Mouse (Mus musculus): ENCODE data around the gene Clec12b. TPM values are rescaled to one million over a fixed set of nuclear protein-coding genes. Genes with fewer than 3 reads are reported as not detected.

Clec12b gene
- polyA plus RNA-seq (2012; rRNA removed) = 0.10 and 0.16 TPM in 2 replicates

DNA sequence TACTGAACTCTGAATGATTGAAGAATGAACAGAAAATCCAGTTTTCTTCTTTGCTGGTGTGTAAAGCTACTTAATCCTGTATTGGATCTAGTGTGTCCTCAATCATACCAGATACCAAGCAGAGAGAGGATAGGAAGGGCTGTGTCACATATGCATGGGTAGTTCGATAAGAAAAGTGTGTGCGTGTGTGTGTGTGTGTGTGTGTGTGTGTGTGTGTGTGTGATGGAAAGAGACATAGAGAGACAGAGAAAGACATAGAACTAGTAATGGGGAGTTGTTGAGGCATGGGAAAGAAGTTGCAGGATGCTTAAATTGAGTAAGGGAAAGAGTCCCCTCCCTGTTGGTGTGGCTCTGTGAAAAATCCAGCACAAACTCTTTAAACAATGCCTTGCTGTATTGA, at the start of gene Clec12b:
TSS of gene Clec12b (minus strand) at position 101 of the 400 bp plus-strand sequence.

DNA sequence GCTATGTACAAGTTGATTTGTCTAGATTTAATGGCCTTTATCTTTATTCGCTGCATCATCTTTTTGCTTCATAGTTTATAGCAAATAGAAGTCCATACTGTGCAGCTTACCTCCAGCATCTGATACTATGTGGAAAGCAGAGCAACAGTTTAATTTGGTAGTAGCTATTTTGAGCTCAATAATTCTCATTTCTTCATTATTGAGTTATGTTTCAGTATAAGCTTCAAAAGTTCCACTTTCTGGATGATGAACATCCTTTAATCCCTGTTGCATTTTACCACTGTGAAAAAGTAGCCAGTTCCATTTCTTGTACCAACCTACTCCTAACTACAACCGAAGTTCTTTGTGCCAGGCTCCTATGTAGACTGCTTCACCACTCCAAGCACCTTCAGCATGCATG, 22.9 kb upstream of the Clec12b start, which contains the start of gene Clec9a:
TSS of gene Clec9a (plus strand) at position 301 of the 400 bp plus-strand sequence.

DNA sequence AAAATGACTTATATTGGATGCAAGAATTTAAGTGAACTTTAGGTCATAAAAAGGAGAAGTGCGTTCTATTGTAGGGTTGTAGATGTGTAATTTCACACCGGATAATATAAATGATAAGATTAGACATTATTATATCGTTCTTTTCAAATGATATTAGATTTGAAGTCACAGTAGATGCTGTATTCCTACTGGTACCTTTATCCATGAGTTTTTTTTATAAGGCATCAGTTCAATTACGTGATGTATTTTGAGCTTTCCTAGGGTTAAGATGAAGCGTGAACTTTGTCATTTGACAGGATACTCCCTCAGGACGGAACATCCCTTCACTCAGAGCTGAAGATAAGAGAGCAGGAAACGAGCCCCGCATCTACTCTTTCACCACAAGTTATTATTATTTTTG, 11.3 kb upstream of the Clec12b start, which contains the start of gene Clec1b:
TSS of gene Clec1b (plus strand) at position 301 of the 400 bp plus-strand sequence.

DNA sequence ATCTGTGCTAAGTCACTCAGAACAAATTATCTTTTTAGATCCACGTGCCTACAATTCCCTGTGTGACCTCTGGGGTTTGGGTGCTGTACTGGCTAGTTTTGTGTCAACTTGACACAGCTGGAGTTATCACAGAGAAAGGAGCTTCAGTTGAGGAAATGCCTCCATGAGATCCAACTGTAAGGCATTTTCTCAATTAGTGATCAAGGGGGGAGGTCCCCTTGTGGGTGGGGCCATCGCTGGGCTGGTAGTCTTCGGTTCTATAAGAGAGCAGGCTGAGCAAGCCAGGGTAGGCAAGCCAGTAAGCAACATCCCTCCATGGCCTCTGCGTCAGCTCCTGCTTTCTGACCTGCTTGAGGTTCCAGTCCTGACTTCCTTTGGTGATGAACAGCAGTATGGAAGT, 43.3 kb downstream of the Clec12b start, which contains the start of gene Clec12a:
TSS of gene Clec12a (plus strand) at position 301 of the 400 bp plus-strand sequence.

DNA sequence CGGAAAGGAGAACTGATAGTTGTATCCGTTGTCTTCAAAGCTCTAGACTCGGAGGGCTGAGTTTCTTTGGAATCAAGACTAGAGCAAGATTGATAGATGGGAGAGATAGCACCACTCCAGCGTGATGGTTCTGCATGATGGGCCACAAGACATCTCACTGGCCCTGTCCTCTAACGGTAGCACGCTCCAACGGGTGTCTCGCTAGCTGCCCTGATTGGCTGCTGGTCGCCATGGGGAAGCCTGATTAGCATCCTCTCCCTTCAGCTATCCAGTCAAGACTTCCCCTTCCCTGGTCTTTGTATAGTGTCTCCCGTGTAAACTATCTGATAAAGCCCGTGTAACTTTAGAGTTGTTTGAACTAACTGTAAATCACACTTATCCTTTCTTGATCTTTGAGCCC, 54.1 kb downstream of the Clec12b start, which contains the start of gene 4922502D21Rik:
TSS of gene 4922502D21Rik (minus strand) at position 187 of the 400 bp plus-strand sequence.

Other genes starting within 250 kb of the Clec12b start
- 6.5 and 6.6 TPM in 2 replicates for gene Clec2d, start 205.3 kb downstream of the Clec12b start, polyA plus RNA-seq (2012; rRNA removed)
- gene Cd69, start 110.4 kb downstream of the Clec12b start, polyA plus RNA-seq (2012; rRNA removed) = not detected in 2 replicates
- not detected in 2 replicates for gene 4922502D21Rik, start 54.1 kb downstream of the Clec12b start, polyA plus RNA-seq (2012; rRNA removed)
- 1.0 and 1.2 TPM in 2 replicates for gene Clec12a, start 43.2 kb downstream of the Clec12b start, polyA plus RNA-seq (2012; rRNA removed)
- 0.19 and 0.28 TPM in 2 replicates for gene Clec1b, start 11.4 kb upstream of the Clec12b start, polyA plus RNA-seq (2012; rRNA removed)
- gene Clec9a, start 23.0 kb upstream of the Clec12b start, polyA plus RNA-seq (2012; rRNA removed) = 0.79 and 0.98 TPM in 2 replicates
- gene Clec1a, start 66.1 kb upstream of the Clec12b start, polyA plus RNA-seq (2012; rRNA removed) = 4.2 and 6.7 TPM in 2 replicates
- 0.03 and 0.25 TPM in 2 replicates for gene Olr1, start 121.3 kb upstream of the Clec12b start, polyA plus RNA-seq (2012; rRNA removed)
- gene Tmem52b, start 126.7 kb upstream of the Clec12b start, polyA plus RNA-seq (2012; rRNA removed) = not detected in 2 replicates
- gene Gabarapl1, start 147.3 kb upstream of the Clec12b start, polyA plus RNA-seq (2012; rRNA removed) = 88.1 and 93.4 TPM in 2 replicates
- gene Klre1, start 192.0 kb upstream of the Clec12b start, polyA plus RNA-seq (2012; rRNA removed) = 0.08 and 0.22 TPM in 2 replicates
- gene Klrd1, start 205.9 kb upstream of the Clec12b start, polyA plus RNA-seq (2012; rRNA removed) = not detected in 2 replicates
- gene Klrk1, start 238.0 kb upstream of the Clec12b start, polyA plus RNA-seq (2012; rRNA removed) = 0.06 TPM in 2 replicates

Measured in ovary, adult 2 months (tissue).